Mouse (Mus musculus) left cerebral cortex, postnatal 4 days (tissue): ENCODE measurements around the gene Sult1a1. TPM values are rescaled to one million over a fixed set of nuclear protein-coding genes. Genes with fewer than 3 reads are reported as not detected.

Experiments
- DNase-seq: peaks from one replicate; pipeline ENCODE4 v3.0.0-alpha.2; 2022
- intact Hi-C: fragments of 180-260 bp; cut with DNase I; formaldehyde crosslinking; loops from one replicate; pipeline ENCODE4 v1.15.1; 2025
- total RNA-seq, 2 experiments: library from RNA; stranded (reverse); gene quantifications; 2 replicates each; pipeline ENCODE4 v1.2.3; 2021

Sult1a1 gene
- 1 to 10 TPM; 2.9 to 3.1 TPM for total RNA-seq

GRCm38 (mm10) chr7:126676207-126676606 lies at the start of gene Sult1a1:
Sult1a1 (minus strand) TSS chr7:126676432.
- intact Hi-C loops = no loop called here
- DNase-seq = no peak

- intact Hi-C loops = no loop called here
- DNase-seq = no peak
Measured at GRCm38 (mm10) chr7:126725667-126726066, 49.4 kb upstream of the Sult1a1 start.

- intact Hi-C loops = no loop called here
- no peak for DNase-seq
Measured at GRCm38 (mm10) chr7:126725077-126725476, 48.8 kb upstream of the Sult1a1 start.

GRCm38 (mm10) chr7:126721635-126722034 lies 45.4 kb upstream of the Sult1a1 start:
- DNase-seq = no peak
- intact Hi-C loops = no loop called here

GRCm38 (mm10) chr7:126718787-126719337 lies 42.6 kb upstream of the Sult1a1 start:
- no peak for DNase-seq
- intact Hi-C loops = no loop called here

- DNase-seq = no peak
- intact Hi-C loops = no loop called here
Measured at GRCm38 (mm10) chr7:126717566-126717965, 41.3 kb upstream of the Sult1a1 start.

GRCm38 (mm10) chr7:126715679-126716078 lies 39.4 kb upstream of the Sult1a1 start:
- intact Hi-C loops = no loop called here
- DNase-seq = no peak

- intact Hi-C loops = no loop called here
Measured at GRCm38 (mm10) chr7:126711910-126712309, 35.7 kb upstream of the Sult1a1 start.

GRCm38 (mm10) chr7:126710266-126710665 lies 34.0 kb upstream of the Sult1a1 start:
- intact Hi-C loops = no loop called here
- DNase-seq = no peak

More at GRCm38 (mm10) chr7:126711910-126712309, 35.7 kb upstream of the Sult1a1 start:
- DNase-seq = no peak

GRCm38 (mm10) chr7:126708175-126708952 lies 32.1 kb upstream of the Sult1a1 start:
- no peak for DNase-seq
- intact Hi-C loops = no loop called here

GRCm38 (mm10) chr7:126707442-126708174 lies 31.4 kb upstream of the Sult1a1 start, which contains the start of gene Coro1a:
Coro1a (minus strand) TSS chr7:126707787.
- DNase-seq = no peak
- intact Hi-C loops = no loop called here

GRCm38 (mm10) chr7:126704121-126704980 lies 28.1 kb upstream of the Sult1a1 start:
- intact Hi-C loops = loop anchor here (5.0 kb wide), 1 partner anchor 53 kb away; the partner anchor contains the start of gene Mapk3
- peak; percentile 79 for DNase-seq

- intact Hi-C loops = loop anchor here (5.0 kb wide), 1 partner anchor 54 kb away; the partner anchor contains the start of gene Mapk3
- peak; percentile 35 for DNase-seq
Measured at GRCm38 (mm10) chr7:126703757-126704077, 27.5 kb upstream of the Sult1a1 start.

GRCm38 (mm10) chr7:126702861-126703756 lies 26.9 kb upstream of the Sult1a1 start:
- intact Hi-C loops = loop anchor here (5.0 kb wide), 1 partner anchor 54 kb away; the partner anchor contains the start of gene Mapk3
- DNase-seq = no peak

- no peak for DNase-seq
- intact Hi-C loops = loop anchor here (5.0 kb wide), 1 partner anchor 55 kb away; the partner anchor contains the start of gene Mapk3
Measured at GRCm38 (mm10) chr7:126702358-126702757, 26.1 kb upstream of the Sult1a1 start.

GRCm38 (mm10) chr7:126701559-126702357 lies 25.5 kb upstream of the Sult1a1 start:
- intact Hi-C loops = loop anchor here (5.0 kb wide), 1 partner anchor 56 kb away; the partner anchor contains the start of gene Mapk3
- DNase-seq = no peak

- intact Hi-C loops = loop anchor here (5.0 kb wide), 1 partner anchor 56 kb away; the partner anchor contains the start of gene Mapk3
- DNase-seq = peak; percentile 91
Measured at GRCm38 (mm10) chr7:126701070-126701469, 24.8 kb upstream of the Sult1a1 start.
